In genomic region chr2:151533632-151534031, GRCm38 (mm10) we compare ENCODE assay signal across 22 mouse cellular contexts. TPM values are rescaled to one million over a fixed set of nuclear protein-coding genes. Genes with fewer than 3 reads are reported as not detected.
DNase-seq lines count a peak whose midpoint lies in the region; ATAC-seq and TF ChIP-seq lines count a peak whose summit lies in the region.
"Had no signal": no experiment of that assay in that cellular context is flagged by ENCODE, and none has a peak within 500 bp of the region (broad histone marks: within the 10 kb centered on the region; RNA-seq: fewer than 3 reads in every experiment).

No protein-coding gene starts in this region.

- no peak overlapping the region for H3K4me2 ChIP-seq in lung, postnatal 0 days (replicated peaks; ENCODE audit: low read depth, low read length)
- H3K4me2 ChIP-seq: heart, embryonic 12.5 days; hindbrain, embryonic 15.5 days; limb, embryonic 15.5 days had no signal

- no peak overlapping the region for H3K4me3 ChIP-seq in lung, postnatal 0 days (ENCODE audit: low read depth, low read length)
- peak overlapping the region; percentile 13; the same call in 1 of the 2 replicates for H3K4me3 ChIP-seq in G1E (ENCODE audit: low read depth, low read length)
- H3K4me3 ChIP-seq in brown adipose tissue, adult 24 weeks (ENCODE audit: insufficient read depth, low read depth, low read length): no peak overlapping the region
- H3K4me3 ChIP-seq: heart, embryonic 12.5 days; hindbrain, embryonic 15.5 days; limb, embryonic 15.5 days had no signal

- H3K36me3 ChIP-seq in lung, postnatal 0 days (ENCODE audit: insufficient read depth, low read length): no peaks in the 10 kb centered on the region
- no peaks in the 10 kb centered on the region for H3K36me3 ChIP-seq in G1E (replicated peaks)
- H3K36me3 ChIP-seq: heart, embryonic 12.5 days; hindbrain, embryonic 15.5 days; limb, embryonic 15.5 days had no signal

- peak; percentile 63 for TF ChIP-seq EP300 in lung, postnatal 0 days (IDR thresholded peaks at IDR 0.05)

- peaks cover 12% of the 10 kb centered on the region; the same call in 1 of the 2 replicates for H3K4me1 ChIP-seq in lung, postnatal 0 days (ENCODE audit: insufficient read depth, low read depth, low read length)
- H3K4me1 ChIP-seq in G1E (ENCODE audit: insufficient read depth, low read depth, low read length): peaks cover 65% of the 10 kb centered on the region
- H3K4me1 ChIP-seq in brown adipose tissue, adult 24 weeks (ENCODE audit: control insufficient read depth, insufficient read depth, insufficient read length, low read length): peaks cover 13% of the 10 kb centered on the region; the same call in 1 of the 2 replicates
- H3K4me1 ChIP-seq: hindbrain, embryonic 15.5 days; limb, embryonic 15.5 days had no signal

- peak; percentile 54 for DNase-seq in lung, postnatal 0 days (ENCODE audit: low spot score)
- DNase-seq in lung, postnatal 14 days: no peak
- DNase-seq in G1E (ENCODE audit: low spot score): peak; percentile 58
- peak; percentile 12 to 13 for DNase-seq in monocyte, adult 2 months (ENCODE audit: low read depth in 1 of 2, low spot score in 2 of 2)
- DNase-seq in right cerebral cortex, adult 2 months (ENCODE audit: low spot score in 2 of 2): no peak
- DNase-seq in urinary bladder, postnatal 36 days (ENCODE audit: low spot score in 2 of 2): no peak
- DNase-seq: adrenal gland, postnatal 14 days; cerebellum, postnatal 10 days; gastrocnemius, postnatal 36 days; layer of hippocampus, postnatal 36 days; midbrain, embryonic 14.5 days had no signal

- no peaks in the 10 kb centered on the region for H3K27me3 ChIP-seq in lung, postnatal 0 days (replicated peaks; ENCODE audit: insufficient read depth, low read length)
- H3K27me3 ChIP-seq in G1E (ENCODE audit: insufficient read depth, low read length): peaks cover 28% of the 10 kb centered on the region
- H3K27me3 ChIP-seq: heart, embryonic 12.5 days; hindbrain, embryonic 15.5 days; limb, embryonic 15.5 days had no signal

- no peak for TF ChIP-seq CTCF in lung, postnatal 0 days (IDR thresholded peaks at IDR 0.05)
- TF ChIP-seq CTCF in G1E (IDR thresholded peaks at IDR 0.05; ENCODE audit: low read depth, low read length): no peak

- no peak overlapping the region for H3K27ac ChIP-seq in lung, postnatal 0 days (ENCODE audit: low read length)
- H3K27ac ChIP-seq in brown adipose tissue, adult 24 weeks (replicated peaks; ENCODE audit: low read depth, low read length): peak overlapping the region; percentile 2; the same call in 1 of the 2 replicates
- H3K27ac ChIP-seq: hindbrain, embryonic 15.5 days; limb, embryonic 15.5 days had no signal

- peak; percentile 51 for ATAC-seq in lung, postnatal 0 days
- ATAC-seq in G1E (ENCODE audit: extremely low read depth, insufficient number of reproducible peaks, low FRiP score, poor library complexity, severe bottlenecking): peak; percentile 46
- ATAC-seq: intestine, postnatal 0 days had no signal

- H3K9ac ChIP-seq in lung, postnatal 0 days (replicated peaks; ENCODE audit: low read depth): no peak overlapping the region
- H3K9ac ChIP-seq: heart, embryonic 12.5 days; hindbrain, embryonic 15.5 days; limb, embryonic 15.5 days had no signal

- 64% methylated on average over 6 of the region's 6 CpGs for WGBS in lung, postnatal 0 days

- H3K9me3 ChIP-seq in lung, postnatal 0 days (ENCODE audit: low read length): no peaks in the 10 kb centered on the region
- no peaks in the 10 kb centered on the region for H3K9me3 ChIP-seq in G1E (replicated peaks)
- H3K9me3 ChIP-seq: heart, embryonic 12.5 days; hindbrain, embryonic 15.5 days; limb, embryonic 15.5 days had no signal

RNA-seq across cellular contexts. Expression of gene Fkbp1a, which starts 8.7 kb away (rescaled TPM):
- 686 and 696 TPM in 2 replicates for polyA plus RNA-seq in lung, postnatal 0 days (2015; fragmentation: Nextera tagmentation; extraction: Ambion mirVana)
- 86.3 and 96.4 TPM in 2 replicates for total RNA-seq in G1E (2014; fragmentation: Nextera tagmentation)
- total RNA-seq in G1E (2017): 20.3 and 20.7 TPM in 2 replicates
- polyA plus RNA-seq in G1E (2012): 184 and 201 TPM in 2 replicates
- 241 and 245 TPM in 2 replicates for polyA plus RNA-seq in brown adipose tissue, adult 24 weeks (2012; ENCODE audit: insufficient read depth, insufficient read length, missing spikeins)

RNA-seq across cellular contexts. Expression of gene Sdcbp2, which starts 38.8 kb away (rescaled TPM):
- 1.6 and 2.5 TPM in 2 replicates for polyA plus RNA-seq in lung, postnatal 0 days (2015; fragmentation: Nextera tagmentation; extraction: Ambion mirVana)
- total RNA-seq in G1E (2014; fragmentation: Nextera tagmentation) (not detected in 2 replicates), G1E (2017) (not detected in 2 replicates)
- polyA plus RNA-seq in G1E (2012): 0.04 and 0.06 TPM in 2 replicates
- polyA plus RNA-seq in brown adipose tissue, adult 24 weeks (2012; ENCODE audit: insufficient read depth, insufficient read length, missing spikeins): 1.6 and 1.7 TPM in 2 replicates

RNA-seq across cellular contexts. Expression of gene Nsfl1c, which starts 39.6 kb away (rescaled TPM):
- 100 and 114 TPM in 2 replicates for polyA plus RNA-seq in lung, postnatal 0 days (2015; fragmentation: Nextera tagmentation; extraction: Ambion mirVana)
- total RNA-seq in G1E (2014; fragmentation: Nextera tagmentation) (104 and 128 TPM in 2 replicates), G1E (2017) (90.6 and 99.1 TPM in 2 replicates)
- polyA plus RNA-seq in G1E (2012): 115 and 149 TPM in 2 replicates
- polyA plus RNA-seq in brown adipose tissue, adult 24 weeks (2012; ENCODE audit: insufficient read depth, insufficient read length, missing spikeins): 73.4 and 83.2 TPM in 2 replicates

RNA-seq across cellular contexts. Expression of gene 4921509C19Rik, which starts 57.7 kb away (rescaled TPM):
- not detected in 2 replicates for polyA plus RNA-seq in lung, postnatal 0 days (2015; fragmentation: Nextera tagmentation; extraction: Ambion mirVana)
- total RNA-seq in G1E (2014; fragmentation: Nextera tagmentation): not detected in 2 replicates
- total RNA-seq in G1E (2017): 0.06 and 0.16 TPM in 2 replicates
- not detected in 2 replicates for polyA plus RNA-seq in G1E (2012)
- polyA plus RNA-seq in brown adipose tissue, adult 24 weeks (2012; ENCODE audit: insufficient read depth, insufficient read length, missing spikeins): not detected in 2 replicates
- total RNA-seq: adrenal gland, postnatal 14 days; gastrocnemius, postnatal 36 days; heart, postnatal 25 days; layer of hippocampus, adult 18-20 months; layer of hippocampus, postnatal 36 days; left cerebral cortex, postnatal 25 days had no signal
- polyA plus RNA-seq: forebrain, embryonic 11.5 days; frontal cortex, adult 2 months; heart, embryonic 12.5 days; hindbrain, embryonic 15.5 days; intestine, postnatal 0 days; kidney, embryonic 16.5 days; limb, embryonic 15.5 days; midbrain, embryonic 14.5 days had no signal

Comparison
In these comparisons a context has a peak if more than half of its experiments do, and no peak if none do; other contexts are left out.
1. DNase-seq: peak in lung, postnatal 0 days (single experiment), G1E (single experiment) and monocyte, adult 2 months (2 of 2); none in lung, postnatal 14 days (single experiment), right cerebral cortex, adult 2 months (0 of 2) and urinary bladder, postnatal 36 days (0 of 2).